Mouse (Mus musculus): Measurements from ENCODE around the gene Utrn. TPM values are rescaled to one million over a fixed set of nuclear protein-coding genes. Genes with fewer than 3 reads are reported as not detected.

Gene Utrn
- polyA plus RNA-seq, 1 experiment = 14.9 TPM

DNA sequence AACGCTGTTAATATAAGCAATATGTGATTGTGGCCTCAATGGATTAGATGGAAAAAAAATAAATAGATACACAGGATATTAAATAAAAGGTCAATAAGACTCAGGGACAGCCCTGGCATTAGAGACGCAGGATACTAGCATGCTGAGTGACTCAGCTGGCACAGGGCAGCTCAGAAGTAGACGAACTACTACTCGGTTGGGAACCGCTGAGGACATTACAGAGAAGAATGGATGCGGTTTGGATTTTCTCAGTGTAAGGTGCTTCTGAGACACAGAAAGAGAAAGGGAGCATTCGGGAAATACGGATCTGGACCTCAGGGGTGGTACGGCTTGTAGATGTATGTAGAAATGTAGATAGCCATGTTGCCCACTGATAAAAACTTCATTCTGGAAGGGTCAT is 5.6 kb downstream of the Utrn start:
- TF ChIP-seq POLR2A (IDR thresholded peaks at IDR 0.05; ENCODE audit: low read depth, low read length) (no peak), CTCF (IDR thresholded peaks at IDR 0.05; ENCODE audit: extremely low read depth, insufficient read depth, insufficient read length, insufficient replicate concordance) (no peak)
- peaks cover 5% of the 10 kb centered on the region; the same call in 1 of the 2 replicates for H3K4me1 ChIP-seq (ENCODE audit: control insufficient read depth, insufficient read depth, insufficient read length)
- no peaks in the 10 kb centered on the region for H3K36me3 ChIP-seq (ENCODE audit: control insufficient read depth, insufficient read depth, low read length)
- no peak overlapping the region for H3K27ac ChIP-seq (ENCODE audit: insufficient read depth, low read length)
- WGBS = 95% methylated on average over 9 of the region's 9 CpGs
- DNase-seq (ENCODE audit: low read depth in 1 of 2, low spot score in 2 of 2) = no peak
- H3K27me3 ChIP-seq (ENCODE audit: control insufficient read depth, insufficient read depth, low read length) = no peaks in the 10 kb centered on the region
- H3K4me3 ChIP-seq (ENCODE audit: extremely low read depth, insufficient read depth, insufficient read length) = no peak overlapping the region

DNA sequence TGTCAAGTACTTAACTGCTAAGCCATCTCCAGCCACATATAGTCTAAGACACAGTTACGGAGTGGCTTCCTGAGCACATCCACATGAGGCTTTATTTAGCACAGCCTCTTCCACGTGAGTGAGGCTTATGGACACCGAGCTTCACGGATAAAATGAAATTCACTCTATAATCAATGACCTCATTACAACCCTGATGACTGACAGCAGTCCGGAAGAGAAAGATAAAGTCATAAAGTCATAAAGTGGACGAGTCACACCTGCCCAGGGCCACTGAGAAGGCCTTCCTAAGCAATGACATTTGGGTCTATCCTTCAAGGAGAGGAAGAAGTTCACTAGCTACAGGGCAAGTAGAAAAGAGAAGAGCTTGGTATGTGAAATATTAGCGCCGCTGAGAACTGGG is 7.1 kb downstream of the Utrn start:
- Histone ChIP-seq H3K4me1 (ENCODE audit: control insufficient read depth, insufficient read depth, insufficient read length) (no peaks in the 10 kb centered on the region), H3K27ac (ENCODE audit: insufficient read depth, low read length) (no peak overlapping the region), H3K27me3 (ENCODE audit: control insufficient read depth, insufficient read depth, low read length) (no peaks in the 10 kb centered on the region), H3K36me3 (ENCODE audit: control insufficient read depth, insufficient read depth, low read length) (no peaks in the 10 kb centered on the region), H3K4me3 (ENCODE audit: extremely low read depth, insufficient read depth, insufficient read length) (no peak overlapping the region)
- 92% methylated on average over 8 of the region's 8 CpGs for WGBS
- TF ChIP-seq POLR2A (IDR thresholded peaks at IDR 0.05; ENCODE audit: low read depth, low read length) = no peak
- no peak for TF ChIP-seq CTCF (IDR thresholded peaks at IDR 0.05; ENCODE audit: extremely low read depth, insufficient read depth, insufficient read length, insufficient replicate concordance)
- DNase-seq (ENCODE audit: low read depth in 1 of 2, low spot score in 2 of 2) = no peak

DNA sequence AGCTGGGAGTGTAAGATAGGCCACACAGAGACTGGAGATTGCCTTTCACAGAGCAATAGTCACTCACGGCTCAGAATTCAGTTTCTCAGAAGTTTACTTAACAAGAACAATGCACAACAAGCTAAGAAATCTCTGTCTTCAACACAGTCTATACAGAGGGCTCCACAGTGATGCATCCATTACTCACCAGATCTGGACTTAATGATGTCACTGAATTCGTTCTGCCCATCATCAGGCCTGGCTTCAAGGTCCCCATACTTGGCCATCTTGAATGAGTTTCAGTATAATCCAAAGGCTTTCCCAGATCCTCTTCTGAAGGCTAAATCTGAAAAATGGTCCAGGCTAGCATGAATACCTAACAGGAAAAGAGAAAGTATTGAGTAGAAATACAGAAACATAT is 7.8 kb downstream of the Utrn start:
- DNase-seq (ENCODE audit: low read depth in 1 of 2, low spot score in 2 of 2) = no peak
- H3K27ac ChIP-seq (ENCODE audit: insufficient read depth, low read length) = no peak overlapping the region
- no peak for TF ChIP-seq CTCF (IDR thresholded peaks at IDR 0.05; ENCODE audit: extremely low read depth, insufficient read depth, insufficient read length, insufficient replicate concordance)
- TF ChIP-seq POLR2A (IDR thresholded peaks at IDR 0.05; ENCODE audit: low read depth, low read length) = no peak
- WGBS = 84% methylated on average over 2 of the region's 2 CpGs
- H3K36me3 ChIP-seq (ENCODE audit: control insufficient read depth, insufficient read depth, low read length) = no peaks in the 10 kb centered on the region
- H3K4me1 ChIP-seq (ENCODE audit: control insufficient read depth, insufficient read depth, insufficient read length) = no peaks in the 10 kb centered on the region
- no peak overlapping the region for H3K4me3 ChIP-seq (ENCODE audit: extremely low read depth, insufficient read depth, insufficient read length)
- no peaks in the 10 kb centered on the region for H3K27me3 ChIP-seq (ENCODE audit: control insufficient read depth, insufficient read depth, low read length)

DNA sequence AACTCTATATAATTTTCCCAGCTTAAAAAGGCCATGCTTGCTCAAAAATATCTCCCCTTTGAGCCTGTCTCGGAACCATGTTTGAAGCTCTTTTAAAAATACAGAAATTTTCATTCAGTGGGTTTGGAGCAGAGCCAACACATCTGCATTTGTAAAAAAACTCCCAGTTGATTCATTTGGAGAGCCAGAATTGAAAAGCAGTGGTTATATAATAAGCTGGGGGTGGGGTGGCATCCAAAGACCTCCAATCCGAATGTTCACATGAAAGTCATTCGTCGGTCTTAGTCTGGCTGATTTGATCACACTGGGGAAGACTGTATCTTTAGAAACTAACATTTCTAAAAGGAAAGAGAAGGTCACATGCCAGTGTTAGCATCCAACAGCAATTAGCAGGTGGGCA is 8.4 kb downstream of the Utrn start:
- Histone ChIP-seq H3K4me3 (ENCODE audit: extremely low read depth, insufficient read depth, insufficient read length) (no peak overlapping the region), H3K27me3 (ENCODE audit: control insufficient read depth, insufficient read depth, low read length) (no peaks in the 10 kb centered on the region), H3K36me3 (ENCODE audit: control insufficient read depth, insufficient read depth, low read length) (no peaks in the 10 kb centered on the region), H3K4me1 (ENCODE audit: control insufficient read depth, insufficient read depth, insufficient read length) (no peaks in the 10 kb centered on the region), H3K27ac (ENCODE audit: insufficient read depth, low read length) (no peak overlapping the region)
- DNase-seq (ENCODE audit: low read depth in 1 of 2, low spot score in 2 of 2) = no peak
- 79% methylated on average over 4 of the region's 4 CpGs for WGBS
- no peak for TF ChIP-seq CTCF (IDR thresholded peaks at IDR 0.05; ENCODE audit: extremely low read depth, insufficient read depth, insufficient read length, insufficient replicate concordance)
- no peak for TF ChIP-seq POLR2A (IDR thresholded peaks at IDR 0.05; ENCODE audit: low read depth, low read length)

DNA sequence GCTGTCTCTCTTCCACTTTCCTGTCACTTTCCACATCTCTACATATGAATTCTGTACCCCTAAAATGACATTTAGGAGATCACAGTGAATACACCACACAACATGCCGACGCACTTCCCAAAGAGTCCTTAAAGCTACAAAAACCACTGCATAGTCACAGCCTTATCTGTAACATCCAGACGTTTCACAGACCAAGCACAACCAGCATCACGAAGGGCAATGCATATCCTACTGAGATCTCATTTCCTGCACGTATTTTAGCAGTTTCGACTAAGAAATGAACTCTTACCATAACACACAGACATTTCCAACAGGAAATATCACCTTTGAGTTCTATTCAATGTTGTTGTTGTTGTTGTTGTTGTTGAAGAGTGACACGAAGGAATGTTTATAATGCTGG is 8.8 kb downstream of the Utrn start:
- 51% methylated on average over 7 of the region's 7 CpGs for WGBS
- no peaks in the 10 kb centered on the region for H3K4me1 ChIP-seq (ENCODE audit: control insufficient read depth, insufficient read depth, insufficient read length)
- TF ChIP-seq CTCF (IDR thresholded peaks at IDR 0.05; ENCODE audit: extremely low read depth, insufficient read depth, insufficient read length, insufficient replicate concordance) = no peak
- TF ChIP-seq POLR2A (IDR thresholded peaks at IDR 0.05; ENCODE audit: low read depth, low read length) = no peak
- no peak for DNase-seq (ENCODE audit: low read depth in 1 of 2, low spot score in 2 of 2)
- no peaks in the 10 kb centered on the region for H3K36me3 ChIP-seq (ENCODE audit: control insufficient read depth, insufficient read depth, low read length)
- H3K27me3 ChIP-seq (ENCODE audit: control insufficient read depth, insufficient read depth, low read length) = no peaks in the 10 kb centered on the region
- no peak overlapping the region for H3K4me3 ChIP-seq (ENCODE audit: extremely low read depth, insufficient read depth, insufficient read length)
- no peak overlapping the region for H3K27ac ChIP-seq (ENCODE audit: insufficient read depth, low read length)

DNA sequence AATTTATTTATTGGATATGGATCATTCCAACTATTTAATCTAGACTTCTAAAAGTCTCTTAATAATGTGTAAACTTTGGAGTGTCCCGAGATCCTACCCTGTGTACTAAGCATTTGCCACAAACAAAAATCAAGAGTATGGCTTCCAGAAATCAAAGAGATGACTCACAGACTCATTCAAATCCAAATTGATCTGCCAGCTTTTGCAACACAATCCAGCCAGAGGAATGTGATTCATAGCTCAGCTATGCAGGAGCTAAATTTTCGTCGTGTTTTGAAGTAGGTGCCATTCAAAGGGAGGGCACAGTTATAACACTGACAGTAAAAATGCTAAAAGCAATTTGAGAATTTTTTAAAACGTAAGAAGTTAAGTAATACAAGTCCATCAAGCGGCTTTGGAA is 11.1 kb downstream of the Utrn start:
- Histone ChIP-seq H3K4me3 (ENCODE audit: extremely low read depth, insufficient read depth, insufficient read length) (no peak overlapping the region), H3K4me1 (ENCODE audit: control insufficient read depth, insufficient read depth, insufficient read length) (no peaks in the 10 kb centered on the region), H3K36me3 (ENCODE audit: control insufficient read depth, insufficient read depth, low read length) (no peaks in the 10 kb centered on the region), H3K27ac (ENCODE audit: insufficient read depth, low read length) (no peak overlapping the region), H3K27me3 (ENCODE audit: control insufficient read depth, insufficient read depth, low read length) (no peaks in the 10 kb centered on the region)
- no peak for DNase-seq (ENCODE audit: low read depth in 1 of 2, low spot score in 2 of 2)
- no peak for TF ChIP-seq POLR2A (IDR thresholded peaks at IDR 0.05; ENCODE audit: low read depth, low read length)
- no peak for TF ChIP-seq CTCF (IDR thresholded peaks at IDR 0.05; ENCODE audit: extremely low read depth, insufficient read depth, insufficient read length, insufficient replicate concordance)
- WGBS = 84% methylated on average over 5 of the region's 5 CpGs

DNA sequence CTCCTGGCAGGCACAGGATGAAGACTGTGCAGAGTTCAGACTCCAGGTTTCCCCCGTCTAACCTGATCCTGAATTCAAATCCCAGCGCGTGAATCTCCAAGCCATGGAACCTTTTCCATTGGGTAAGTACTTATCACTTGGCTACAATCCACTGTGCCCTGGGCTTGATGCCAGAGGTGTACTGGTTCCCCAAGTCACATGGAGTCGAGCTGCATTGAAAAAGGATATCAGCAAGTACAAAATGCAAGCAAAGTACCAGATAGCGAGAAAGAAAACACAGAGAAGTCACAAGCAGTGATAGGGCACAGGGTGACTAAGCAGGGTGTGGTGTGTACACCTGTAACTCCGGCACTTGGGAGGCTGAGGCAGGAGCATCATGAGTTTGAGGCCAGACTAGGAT is 14.9 kb downstream of the Utrn start:
- WGBS = 83% methylated on average over 6 of the region's 6 CpGs
- no peaks in the 10 kb centered on the region for H3K36me3 ChIP-seq (ENCODE audit: control insufficient read depth, insufficient read depth, low read length)
- TF ChIP-seq POLR2A (IDR thresholded peaks at IDR 0.05; ENCODE audit: low read depth, low read length) = no peak
- TF ChIP-seq CTCF (IDR thresholded peaks at IDR 0.05; ENCODE audit: extremely low read depth, insufficient read depth, insufficient read length, insufficient replicate concordance) = no peak
- no peak overlapping the region for H3K4me3 ChIP-seq (ENCODE audit: extremely low read depth, insufficient read depth, insufficient read length)
- no peaks in the 10 kb centered on the region for H3K27me3 ChIP-seq (ENCODE audit: control insufficient read depth, insufficient read depth, low read length)
- H3K27ac ChIP-seq (ENCODE audit: insufficient read depth, low read length) = no peak overlapping the region
- H3K4me1 ChIP-seq (ENCODE audit: control insufficient read depth, insufficient read depth, insufficient read length) = no peaks in the 10 kb centered on the region
- no peak for DNase-seq (ENCODE audit: low read depth in 1 of 2, low spot score in 2 of 2)

Measured in spleen, adult 2 months (tissue).